Mouse (Mus musculus) liver, adult 2 months (tissue): ENCODE measurements at regions not wholly inside any gene's neighbourhood (a gene's known extent, or its start where the extent isn't known, plus 50 kb on each side); places are given as distances from the start of the nearest gene placed in this dataset.
"Not testable (repeated sequence)": the region's sequence is repeated elsewhere in the genome, so short reads cannot be mapped to it uniquely, and the experiment has no call there.

Experiments
- DNase-seq: peaks from one replicate; pipeline ENCODE4 v3.0.0-alpha.2; 2011; ENCODE audit warnings: low read depth, low spot score; ENCODE audit errors: extremely low read depth
- H3K27ac ChIP-seq: fragments of 200-500 bp; replicated peaks from 2 replicates; pipeline ENCODE4 v1.5.1; 2012; ENCODE audit warnings: low read depth, mild to moderate bottlenecking, control low read depth, inconsistent platforms, low read length; ENCODE audit not compliant: insufficient read depth
- H3K27me3 ChIP-seq: fragments of 200-500 bp; 2 replicates; pipeline ENCODE4 v1.6.1; 2012; ENCODE audit warnings: mild to moderate bottlenecking, moderate library complexity, low read length, inconsistent platforms; ENCODE audit not compliant: control insufficient read depth, insufficient read depth
- H3K36me3 ChIP-seq: fragments of 200-500 bp; 2 replicates; pipeline ENCODE4 v1.6.1; 2012; ENCODE audit warnings: low read length, inconsistent platforms; ENCODE audit not compliant: control insufficient read depth, insufficient read depth
- H3K4me1 ChIP-seq: fragments of 200-500 bp; 2 replicates; pipeline ENCODE4 v1.6.1; 2011; ENCODE audit warnings: low read length; ENCODE audit not compliant: control insufficient read depth, insufficient read depth
- H3K4me3 ChIP-seq: fragments of 200-500 bp; 2 replicates; pipeline ENCODE4 v1.5.1; 2011; ENCODE audit warnings: low read depth, mild to moderate bottlenecking, control low read depth, low read length, moderate library complexity; ENCODE audit not compliant: insufficient read depth
- H3K79me2 ChIP-seq: fragments of 200-500 bp; 2 replicates; pipeline ENCODE4 v1.6.1; 2012; ENCODE audit warnings: inconsistent platforms, mild to moderate bottlenecking, low read length, moderate library complexity; ENCODE audit not compliant: control insufficient read depth, insufficient read depth
- H3K9ac ChIP-seq: fragments of 200-500 bp; 2 replicates; pipeline ENCODE4 v1.6.1; 2012; ENCODE audit warnings: low read depth, mild to moderate bottlenecking, control low read depth, inconsistent platforms, low read length
- CTCF ChIP-seq: fragments of 200-500 bp; IDR thresholded peaks from 2 replicates; pipeline ENCODE4 v1.5.1; 2011; ENCODE audit warnings: low read depth, low read length, control low read depth
- POLR2A ChIP-seq: fragments of 200-500 bp; IDR thresholded peaks from 2 replicates; pipeline ENCODE4 v1.6.1; 2011; ENCODE audit warnings: low read length, control low read depth; ENCODE audit not compliant: insufficient read depth; ENCODE audit errors: extremely low read depth
- WGBS: fragments of 180-500 bp; shearing (Covaris S2); methylation state at CpG from one replicate; pipeline ENCODE4 v1.1.7; 2018; 5-methylcytosine and 5-hydroxymethylcytosine counted together

- H3K36me3 ChIP-seq = no peaks in the 10 kb centered on the region
- no peak overlapping the region for H3K27ac ChIP-seq
- peak; percentile 61 for DNase-seq
- no peaks in the 10 kb centered on the region for H3K4me1 ChIP-seq
- H3K27me3 ChIP-seq = no peaks in the 10 kb centered on the region
- WGBS = 60% methylated on average over 3 of the region's 3 CpGs
- H3K9ac ChIP-seq = no peak overlapping the region
- H3K4me3 ChIP-seq = no peak overlapping the region
- TF ChIP-seq CTCF (no peak), POLR2A (no peak)
- no peaks in the 10 kb centered on the region for H3K79me2 ChIP-seq
Measured at GRCm38 (mm10) chr13:81020106-81020747, 137.0 kb downstream of the Arrdc3 start.

- Histone ChIP-seq H3K79me2 (no peaks in the 10 kb centered on the region), H3K4me1 (no peaks in the 10 kb centered on the region), H3K27me3 (no peaks in the 10 kb centered on the region), H3K36me3 (no peaks in the 10 kb centered on the region), H3K27ac (no peak overlapping the region), H3K4me3 (no peak overlapping the region), H3K9ac (no peak overlapping the region)
- DNase-seq = no peak
- TF ChIP-seq POLR2A (no peak), CTCF (no peak)
- WGBS = 87% methylated on average over 2 of the region's 2 CpGs
Measured at GRCm38 (mm10) chr13:81020811-81021210, 137.6 kb downstream of the Arrdc3 start.

GRCm38 (mm10) chr13:81022410-81022809 is 139.2 kb downstream of the Arrdc3 start:
- TF ChIP-seq CTCF (no peak), POLR2A (no peak)
- no peak for DNase-seq
- H3K4me1 ChIP-seq = no peaks in the 10 kb centered on the region

GRCm38 (mm10) chr13:81025241-81025760 is 142.1 kb downstream of the Arrdc3 start:
- H3K4me3 ChIP-seq, H3K4me1 ChIP-seq, DNase-seq, H3K27me3 ChIP-seq, H3K27ac ChIP-seq, H3K9ac ChIP-seq, H3K79me2 ChIP-seq, H3K36me3 ChIP-seq: not testable (repeated sequence)
- WGBS = 92% methylated on average over 14 of the region's 14 CpGs

More at GRCm38 (mm10) chr13:81022410-81022809, 139.2 kb downstream of the Arrdc3 start:
- Histone ChIP-seq H3K9ac (no peak overlapping the region), H3K36me3 (no peaks in the 10 kb centered on the region), H3K27ac (no peak overlapping the region), H3K27me3 (no peaks in the 10 kb centered on the region), H3K79me2 (no peaks in the 10 kb centered on the region), H3K4me3 (no peak overlapping the region)
- 78% methylated on average over 1 of the region's 1 CpGs for WGBS

GRCm38 (mm10) chr13:81037316-81037715 is 154.1 kb downstream of the Arrdc3 start:
- no peaks in the 10 kb centered on the region for H3K27me3 ChIP-seq
- no peaks in the 10 kb centered on the region for H3K79me2 ChIP-seq
- 25% methylated on average over 1 of the region's 1 CpGs for WGBS
- no peak overlapping the region for H3K9ac ChIP-seq
- DNase-seq = no peak
- H3K36me3 ChIP-seq = no peaks in the 10 kb centered on the region
- TF ChIP-seq POLR2A = no peak
- no peak for TF ChIP-seq CTCF
- no peak overlapping the region for H3K27ac ChIP-seq
- H3K4me3 ChIP-seq = no peak overlapping the region
- H3K4me1 ChIP-seq = no peaks in the 10 kb centered on the region

- no peak overlapping the region for H3K27ac ChIP-seq
- no peak for TF ChIP-seq CTCF
- no peak for TF ChIP-seq POLR2A
- H3K9ac ChIP-seq = no peak overlapping the region
- no peaks in the 10 kb centered on the region for H3K36me3 ChIP-seq
- H3K4me3 ChIP-seq = no peak overlapping the region
- no peaks in the 10 kb centered on the region for H3K4me1 ChIP-seq
- H3K79me2 ChIP-seq = no peaks in the 10 kb centered on the region
- 88% methylated on average over 4 of the region's 4 CpGs for WGBS
- no peak for DNase-seq
- H3K27me3 ChIP-seq = no peaks in the 10 kb centered on the region
Measured at GRCm38 (mm10) chr13:81038736-81039135, 155.6 kb downstream of the Arrdc3 start.
